Mouse (Mus musculus) embryonic stem cell, embryonic (primary cell): ENCODE results near the gene Cxcr4.

Experiments used
- CTCF ChIA-PET, 4 experiments: fragments of 300-600 bp in 2 of 4; fragments of 350-600 bp in 2 of 4; sonication (Branson Sonifier 250); formaldehyde crosslinking; loops; one replicate each; lab custom pipeline; 2022; ENCODE audit warnings: inconsistent platforms in 2 of 4; lab: Charles Lee
- POLR2A ChIA-PET, 4 experiments: fragments of 300-600 bp in 2 of 4; fragments of 350-600 bp in 2 of 4; sonication (Branson Sonifier 250); formaldehyde crosslinking; loops; one replicate each; lab custom pipeline; 2022; ENCODE audit warnings: antibody characterized with exemption in 4 of 4, inconsistent platforms in 1 of 4; lab: Charles Lee

Cxcr4 gene

DNA sequence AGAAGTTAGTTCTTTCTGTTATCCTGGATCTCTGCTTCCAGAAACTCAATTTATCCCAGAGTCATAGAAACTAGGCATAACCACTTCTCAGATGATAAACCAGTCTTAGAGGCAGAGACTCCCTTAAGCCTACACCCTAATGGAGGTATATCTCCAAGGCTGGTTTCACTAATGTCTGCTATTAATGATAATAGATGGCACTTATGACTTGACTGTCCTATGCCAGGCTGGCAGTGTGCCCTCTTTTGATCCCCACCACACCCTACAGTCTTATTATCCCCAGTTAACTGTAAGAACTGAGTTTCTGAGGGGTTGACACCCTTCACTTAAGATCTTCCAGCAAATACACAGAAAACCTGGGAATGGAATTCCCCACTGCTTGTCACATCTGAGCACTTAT lies 39.5 kb downstream of the Cxcr4 start:
- CTCF ChIA-PET: interaction anchor here in 1 of 4 experiments (0.6 kb wide), 1 partner anchor 184 kb away, joined by 3 read pairs; no protein-coding TSS in a partner anchor
- POLR2A ChIA-PET: no interaction called here

GRCm38 (mm10) chr1:128551743-128552397 lies 40.2 kb downstream of the Cxcr4 start:
- ChIA-PET POLR2A (no interaction called here), CTCF (interaction anchor here in 1 of 4 experiments (0.6 kb wide), 1 partner anchor 183 kb away, joined by 3 read pairs; no protein-coding TSS in a partner anchor)

DNA sequence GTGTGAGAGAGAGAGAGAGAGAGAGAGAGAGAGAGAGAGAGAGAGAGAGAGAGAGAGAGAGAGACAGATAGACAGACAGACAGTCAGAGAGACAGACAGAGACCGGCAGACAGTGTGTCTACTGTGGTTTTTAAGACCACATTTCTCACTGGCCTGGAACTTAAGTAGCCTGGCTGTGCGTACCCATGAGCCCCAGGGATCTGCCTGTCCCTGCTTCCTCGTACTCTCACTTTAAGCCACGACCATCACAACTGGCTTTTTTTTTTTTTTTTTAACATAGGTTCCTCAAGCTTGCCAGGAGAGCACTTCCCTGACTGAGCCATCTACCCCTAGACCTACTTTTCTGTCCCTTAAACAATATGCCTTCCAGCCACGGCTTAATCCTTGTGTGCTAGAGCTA lies 42.7 kb downstream of the Cxcr4 start:
- ChIA-PET CTCF (interaction anchor here in 1 of 4 experiments (0.7 kb wide), 2 partner anchors 91 to 1963 kb away, joined by 3 to 4 read pairs; no protein-coding TSS in a partner anchor), POLR2A (interaction anchor here in 1 of 4 experiments (0.9 kb wide), 1 partner anchor 132 kb away, joined by 4 read pairs; the partner anchor contains the start of gene Dars)

- ChIA-PET POLR2A (interaction anchor here in 1 of 4 experiments (0.6 kb wide), 1 partner anchor 160 kb away, joined by 3 read pairs; no protein-coding TSS in a partner anchor), CTCF (no interaction called here)
These were observed 43.1 kb downstream of the Cxcr4 start for GRCm38 (mm10) chr1:128549007-128549406.

- POLR2A ChIA-PET: interaction anchor here in 1 of 4 experiments (0.6 kb wide), 1 partner anchor 160 kb away, joined by 3 read pairs; no protein-coding TSS in a partner anchor
- CTCF ChIA-PET: interaction anchor here in 1 of 4 experiments (0.6 kb wide), 1 partner anchor 1051 kb away, joined by 3 read pairs; no protein-coding TSS in a partner anchor
These were observed 43.7 kb downstream of the Cxcr4 start for GRCm38 (mm10) chr1:128548220-128548998.

DNA sequence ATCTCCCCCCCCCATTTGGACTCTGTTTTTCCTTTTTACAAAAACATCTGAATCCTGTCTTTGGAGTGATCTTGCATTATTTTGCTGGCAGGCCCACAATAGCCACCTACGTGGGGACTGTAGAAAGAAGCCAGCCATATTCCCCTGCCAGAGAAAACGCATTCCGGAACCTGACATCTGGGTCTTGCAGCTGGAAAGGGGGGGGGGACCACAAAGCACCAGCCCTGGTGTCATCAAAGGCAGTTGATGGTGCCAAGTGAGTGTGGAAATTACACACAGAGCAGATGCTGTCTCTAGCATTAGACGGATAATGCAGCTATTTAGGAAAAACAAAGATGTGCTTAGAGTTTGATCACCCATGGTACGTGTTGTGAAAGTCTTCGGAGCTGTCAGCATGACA lies 46.4 kb downstream of the Cxcr4 start:
- ChIA-PET POLR2A (interaction anchor here in 2 of 4 experiments (0.5 to 0.6 kb wide), 2 partner anchors 24 to 132 kb away, joined by 3 read pairs; no protein-coding TSS in a partner anchor), CTCF (interaction anchor here in 1 of 4 experiments (0.6 kb wide), 1 partner anchor 57 kb away, joined by 3 read pairs; no protein-coding TSS in a partner anchor)

- ChIA-PET POLR2A (no interaction called here), CTCF (interaction anchor here in 1 of 4 experiments (0.7 kb wide), 1 partner anchor 18 kb away, joined by 3 read pairs; no protein-coding TSS in a partner anchor)
These were observed 49.0 kb downstream of the Cxcr4 start for GRCm38 (mm10) chr1:128543137-128543536.

GRCm38 (mm10) chr1:128542555-128542954 lies 49.5 kb downstream of the Cxcr4 start:
- CTCF ChIA-PET: interaction anchor here in 1 of 4 experiments (0.7 kb wide), 1 partner anchor 18 kb away, joined by 3 read pairs; no protein-coding TSS in a partner anchor
- POLR2A ChIA-PET: interaction anchor here in 1 of 4 experiments (0.5 kb wide), 1 partner anchor 8 kb away, joined by 3 read pairs; no protein-coding TSS in a partner anchor

DNA sequence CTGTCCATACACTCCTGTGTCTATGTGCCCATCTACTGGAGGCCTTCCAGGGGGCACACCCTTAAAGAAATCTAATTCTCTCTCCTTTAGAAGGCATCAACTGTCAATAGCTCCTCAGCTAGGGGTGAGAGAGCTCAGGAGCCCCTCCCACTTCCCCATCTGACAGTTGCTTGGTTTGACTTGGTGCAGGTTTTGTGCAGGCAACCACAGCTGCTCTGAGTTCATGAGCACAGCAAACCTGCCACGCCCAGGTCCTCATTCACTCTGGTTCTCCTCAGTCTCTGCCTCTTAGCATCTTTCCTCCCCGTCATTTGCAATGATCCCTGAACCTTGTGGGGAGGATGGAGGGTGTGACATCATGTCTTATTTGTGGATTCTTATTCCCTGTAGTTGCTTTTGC lies 51.9 kb downstream of the Cxcr4 start:
- ChIA-PET POLR2A (no interaction called here), CTCF (no interaction called here)

GRCm38 (mm10) chr1:128539555-128539954 lies 52.5 kb downstream of the Cxcr4 start:
- ChIA-PET POLR2A (no interaction called here), CTCF (no interaction called here)
